Mouse (Mus musculus): ENCODE measurements around the gene Gcgr. TPM values are rescaled to one million over a fixed set of nuclear protein-coding genes. Genes with fewer than 3 reads are reported as not detected.

Gcgr gene
- polyA plus RNA-seq, 1 experiment: not detected

GRCm38 (mm10) chr11:120588531-120588930 is 58.0 kb downstream of the Gcgr start:
- peaks cover 52% of the 10 kb centered on the region for H3K79me2 ChIP-seq (ENCODE audit: control insufficient read depth, insufficient read depth)
- no peak for TF ChIP-seq CTCF (IDR thresholded peaks at IDR 0.05; ENCODE audit: control insufficient read depth, insufficient read depth, insufficient read length)
- TF ChIP-seq USF1 (IDR thresholded peaks at IDR 0.05; ENCODE audit: low read depth): no peak
- no peak for TF ChIP-seq CEBPB (IDR thresholded peaks at IDR 0.05; ENCODE audit: low read depth)
- no peak for TF ChIP-seq MYOD1 (IDR thresholded peaks at IDR 0.05; ENCODE audit: control insufficient read depth, insufficient read length, low read depth)
- TF ChIP-seq MAX (IDR thresholded peaks at IDR 0.05): no peak
- no peak for TF ChIP-seq FOSL1 (IDR thresholded peaks at IDR 0.05; ENCODE audit: insufficient read depth, low read length, poor library complexity, severe bottlenecking)
- no peak for TF ChIP-seq MYOG (IDR thresholded peaks at IDR 0.05; ENCODE audit: control insufficient read depth, extremely low read depth, insufficient read length)
- H3K36me3 ChIP-seq (ENCODE audit: control insufficient read depth, insufficient read depth): peaks cover 98% of the 10 kb centered on the region
- peaks cover 31% of the 10 kb centered on the region for H3K79me3 ChIP-seq (ENCODE audit: low read depth)
- no peaks in the 10 kb centered on the region for H3K27me3 ChIP-seq (ENCODE audit: control insufficient read depth, insufficient read depth, insufficient read length)
- no peak overlapping the region for H3K4me3 ChIP-seq (ENCODE audit: insufficient read depth, poor library complexity, severe bottlenecking)
- no peak overlapping the region for H3ac ChIP-seq (ENCODE audit: control insufficient read depth, insufficient read length, low read depth)

Other genes with a start within 250 kb of the Gcgr start
- 7,516 TPM for gene Actg1, start 182.2 kb upstream of the Gcgr start, polyA plus RNA-seq (2012; fragmentation: generic; extraction: Trizol)
- 0.25 TPM for gene Fscn2, start 169.2 kb upstream of the Gcgr start, polyA plus RNA-seq (2012; fragmentation: generic; extraction: Trizol)
- gene Faap100, start 151.9 kb upstream of the Gcgr start, polyA plus RNA-seq (2012; fragmentation: generic; extraction: Trizol): 18.0 TPM
- 61.8 TPM for gene Nploc4, start 93.0 kb upstream of the Gcgr start, polyA plus RNA-seq (2012; fragmentation: generic; extraction: Trizol)
- gene Tspan10, start 88.1 kb upstream of the Gcgr start, polyA plus RNA-seq (2012; fragmentation: generic; extraction: Trizol): 0.02 TPM
- gene Pde6g, start 77.2 kb upstream of the Gcgr start, polyA plus RNA-seq (2012; fragmentation: generic; extraction: Trizol): 0.13 TPM
- 7.5 TPM for gene Oxld1, start 72.6 kb upstream of the Gcgr start, polyA plus RNA-seq (2012; fragmentation: generic; extraction: Trizol)
- 24.6 TPM for gene Ccdc137, start 72.6 kb upstream of the Gcgr start, polyA plus RNA-seq (2012; fragmentation: generic; extraction: Trizol)
- 26.4 TPM for gene Arl16, start 63.1 kb upstream of the Gcgr start, polyA plus RNA-seq (2012; fragmentation: generic; extraction: Trizol)
- gene Mrpl12, start 46.1 kb upstream of the Gcgr start, polyA plus RNA-seq (2012; fragmentation: generic; extraction: Trizol): 338 TPM
- gene Slc25a10, start 38.9 kb upstream of the Gcgr start, polyA plus RNA-seq (2012; fragmentation: generic; extraction: Trizol): 154 TPM
- 90.7 TPM for gene Mcrip1, start 19.0 kb downstream of the Gcgr start, polyA plus RNA-seq (2012; fragmentation: generic; extraction: Trizol)
- 0.12 TPM for gene Ppp1r27, start 20.4 kb downstream of the Gcgr start, polyA plus RNA-seq (2012; fragmentation: generic; extraction: Trizol)
- gene P4hb, start 42.6 kb downstream of the Gcgr start, polyA plus RNA-seq (2012; fragmentation: generic; extraction: Trizol): 519 TPM
- 1,072 TPM for gene Arhgdia, start 50.9 kb downstream of the Gcgr start, polyA plus RNA-seq (2012; fragmentation: generic; extraction: Trizol)
- gene Alyref, start 67.7 kb downstream of the Gcgr start, polyA plus RNA-seq (2012; fragmentation: generic; extraction: Trizol): 218 TPM
- 254 TPM for gene Anapc11, start 67.7 kb downstream of the Gcgr start, polyA plus RNA-seq (2012; fragmentation: generic; extraction: Trizol)
- not detected for gene Npb, start 77.8 kb downstream of the Gcgr start, polyA plus RNA-seq (2012; fragmentation: generic; extraction: Trizol)
- 51.5 TPM for gene Pcyt2, start 87.2 kb downstream of the Gcgr start, polyA plus RNA-seq (2012; fragmentation: generic; extraction: Trizol)
- gene Sirt7, start 94.5 kb downstream of the Gcgr start, polyA plus RNA-seq (2012; fragmentation: generic; extraction: Trizol): 21.9 TPM
- gene Mafg, start 102.9 kb downstream of the Gcgr start, polyA plus RNA-seq (2012; fragmentation: generic; extraction: Trizol): 33.3 TPM
- 16.1 TPM for gene Pycr1, start 113.1 kb downstream of the Gcgr start, polyA plus RNA-seq (2012; fragmentation: generic; extraction: Trizol)
- gene Myadml2, start 117.5 kb downstream of the Gcgr start, polyA plus RNA-seq (2012; fragmentation: generic; extraction: Trizol): not detected
- 0.43 TPM for gene Notum, start 130.5 kb downstream of the Gcgr start, polyA plus RNA-seq (2012; fragmentation: generic; extraction: Trizol)
- gene Aspscr1, start 142.3 kb downstream of the Gcgr start, polyA plus RNA-seq (2012; fragmentation: generic; extraction: Trizol): 66.0 TPM
- gene Cenpx, start 183.0 kb downstream of the Gcgr start, polyA plus RNA-seq (2012; fragmentation: generic; extraction: Trizol): 57.6 TPM
- gene Lrrc45, start 183.2 kb downstream of the Gcgr start, polyA plus RNA-seq (2012; fragmentation: generic; extraction: Trizol): 13.5 TPM
- 2.5 TPM for gene Rac3, start 190.8 kb downstream of the Gcgr start, polyA plus RNA-seq (2012; fragmentation: generic; extraction: Trizol)
- gene Dcxr, start 196.6 kb downstream of the Gcgr start, polyA plus RNA-seq (2012; fragmentation: generic; extraction: Trizol): 15.4 TPM
- 51.7 TPM for gene Cbr2, start 201.4 kb downstream of the Gcgr start, polyA plus RNA-seq (2012; fragmentation: generic; extraction: Trizol)
- 774 TPM for gene Hmga1b, start 232.1 kb downstream of the Gcgr start, polyA plus RNA-seq (2012; fragmentation: generic; extraction: Trizol)